In genomic region chr4:29525769-29526658, GRCm38 (mm10) we compare ENCODE assay signal across 10 mouse cellular contexts.
DNase-seq lines count a peak whose midpoint lies in the region; ATAC-seq lines count a peak whose summit lies in the region.
"Had no signal": no experiment of that assay in that cellular context is flagged by ENCODE, and none has a peak within 500 bp of the region (broad histone marks: within the 10 kb centered on the region; RNA-seq: fewer than 3 reads in every experiment).

No protein-coding gene starts in this region.

- DNase-seq in adrenal gland, postnatal 10 days: peak; percentile 10
- no peak for DNase-seq in adrenal gland, adult 18-20 months (ENCODE audit: low spot score in 2 of 2)
- peak; percentile 7 for DNase-seq in lung, postnatal 10 days
- no peak for DNase-seq in lung, postnatal 14 days
- DNase-seq in layer of hippocampus, adult 18-20 months (ENCODE audit: low spot score in 2 of 2): peak; percentile 16 to 40
- peak; percentile 70 for DNase-seq in right cerebral cortex, postnatal 14 days
- DNase-seq in urinary bladder, adult 2 months (ENCODE audit: low spot score): no peak
- DNase-seq: thymus, adult 2 months had no signal

- H3K9ac ChIP-seq in liver, embryonic 12.5 days: no peak overlapping the region

- H3K4me2 ChIP-seq in liver, embryonic 12.5 days: no peak overlapping the region

- no peaks in the 10 kb centered on the region for H3K4me1 ChIP-seq in liver, embryonic 12.5 days

- no peaks in the 10 kb centered on the region for H3K27me3 ChIP-seq in liver, embryonic 12.5 days (replicated peaks)

- no peak for ATAC-seq in liver, embryonic 12.5 days
- ATAC-seq: inflammation-experienced regulatory T-cells, adult 6 months had no signal

- no peaks in the 10 kb centered on the region for H3K9me3 ChIP-seq in liver, embryonic 12.5 days (replicated peaks)

- no peak overlapping the region for H3K4me3 ChIP-seq in liver, embryonic 12.5 days

- no peaks in the 10 kb centered on the region for H3K36me3 ChIP-seq in liver, embryonic 12.5 days

- 62% methylated on average over 5 of the region's 5 CpGs for WGBS in liver, embryonic 12.5 days (ENCODE audit: insufficient replicate concordance)

- no peak overlapping the region for H3K27ac ChIP-seq in liver, embryonic 12.5 days

Comparison
In these comparisons a context has a peak if more than half of its experiments do, and no peak if none do; other contexts are left out.
1. DNase-seq: peak in adrenal gland, postnatal 10 days (single experiment), lung, postnatal 10 days (single experiment), layer of hippocampus, adult 18-20 months (2 of 2) and right cerebral cortex, postnatal 14 days (single experiment); none in adrenal gland, adult 18-20 months (0 of 2), lung, postnatal 14 days (single experiment) and urinary bladder, adult 2 months (single experiment).